Comparison of ENCODE assay signal across 9 mouse cellular contexts in genomic region chr12:32989731-32990130, GRCm38 (mm10). TPM values are rescaled to one million over a fixed set of nuclear protein-coding genes. Genes with fewer than 3 reads are reported as not detected.
DNase-seq lines count a peak whose midpoint lies in the region; ATAC-seq and TF ChIP-seq lines count a peak whose summit lies in the region.
"Had no signal": no experiment of that assay in that cellular context is flagged by ENCODE, and none has a peak within 500 bp of the region (broad histone marks: within the 10 kb centered on the region; RNA-seq: fewer than 3 reads in every experiment).

No protein-coding gene starts in this region.

- H3K4me2 ChIP-seq in forebrain, embryonic 12.5 days: no peak overlapping the region
- H3K4me2 ChIP-seq in forebrain, embryonic 11.5 days (ENCODE audit: low read depth, low read length, severe bottlenecking): no peak overlapping the region
- 0 out of 2 replicates have a peak overlapping the region, but pooled peaks have one; percentile 25 for H3K4me2 ChIP-seq in lung, embryonic 14.5 days
- H3K4me2 ChIP-seq in heart, embryonic 14.5 days (ENCODE audit: low read length): peak overlapping the region; percentile 16; the same call in 1 of the 2 replicates

- no peaks in the 10 kb centered on the region for H3K27me3 ChIP-seq in forebrain, embryonic 12.5 days
- no peaks in the 10 kb centered on the region for H3K27me3 ChIP-seq in forebrain, embryonic 11.5 days (ENCODE audit: control insufficient read depth, insufficient read depth, low read length)
- no peaks in the 10 kb centered on the region for H3K27me3 ChIP-seq in lung, embryonic 14.5 days (ENCODE audit: insufficient read depth, low read length)
- H3K27me3 ChIP-seq in heart, embryonic 14.5 days (ENCODE audit: control insufficient read depth, insufficient read depth, low read length): no peaks in the 10 kb centered on the region; the same call in 1 of the 2 replicates

- no peak for DNase-seq in forebrain, embryonic 11.5 days (ENCODE audit: low spot score)
- DNase-seq in lung, embryonic 14.5 days: peak; percentile 10
- no peak for DNase-seq in lung, postnatal 10 days
- peak; percentile 61 for DNase-seq in lung, postnatal 36 days
- DNase-seq in spleen, postnatal 14 days (ENCODE audit: low spot score in 2 of 2): no peak
- no peak for DNase-seq in right cerebral cortex, postnatal 4 days

- H3K9me3 ChIP-seq in forebrain, embryonic 12.5 days: no peaks in the 10 kb centered on the region
- H3K9me3 ChIP-seq in forebrain, embryonic 11.5 days (ENCODE audit: control insufficient read depth, low read length): no peaks in the 10 kb centered on the region
- H3K9me3 ChIP-seq in lung, embryonic 14.5 days (ENCODE audit: low read depth, low read length): no peaks in the 10 kb centered on the region
- H3K9me3 ChIP-seq in heart, embryonic 14.5 days (ENCODE audit: control insufficient read depth, low read length): no peaks in the 10 kb centered on the region

- WGBS in forebrain, embryonic 12.5 days: 67% methylated on average over 12 of the region's 12 CpGs
- 71% methylated on average over 12 of the region's 12 CpGs for WGBS in forebrain, embryonic 11.5 days
- 54% methylated on average over 12 of the region's 12 CpGs for WGBS in lung, embryonic 14.5 days
- 25% methylated on average over 12 of the region's 12 CpGs for WGBS in heart, embryonic 14.5 days

- H3K9ac ChIP-seq in forebrain, embryonic 12.5 days: no peak overlapping the region
- H3K9ac ChIP-seq in forebrain, embryonic 11.5 days (ENCODE audit: low read length): no peak overlapping the region
- no peak overlapping the region for H3K9ac ChIP-seq in lung, embryonic 14.5 days
- H3K9ac ChIP-seq in heart, embryonic 14.5 days (ENCODE audit: low read length): no peak overlapping the region

- no peak overlapping the region for H3K27ac ChIP-seq in forebrain, embryonic 12.5 days
- no peak overlapping the region for H3K27ac ChIP-seq in forebrain, embryonic 11.5 days (ENCODE audit: low read depth, low read length)
- H3K27ac ChIP-seq in lung, embryonic 14.5 days (ENCODE audit: low read depth): peak overlapping the region; percentile 46; the same call in 1 of the 2 replicates
- H3K27ac ChIP-seq in heart, embryonic 14.5 days (replicated peaks in 1 of 2; ENCODE audit: control insufficient read depth in 1 of 2, insufficient read depth in 1 of 2, low read depth in 2 of 2, low read length in 2 of 2): peak overlapping the region; percentile 29 to 51; a peak in 3 of 4 replicates

- peak; percentile 36; the same call in 1 of the 2 replicates for ATAC-seq in forebrain, embryonic 12.5 days (ENCODE audit: low FRiP score)
- ATAC-seq in forebrain, embryonic 11.5 days (replicated peaks; ENCODE audit: low FRiP score): no peak
- peak; percentile 63; the same call in 1 of the 2 replicates for ATAC-seq in lung, embryonic 14.5 days (ENCODE audit: insufficient read depth)
- ATAC-seq in heart, embryonic 14.5 days (ENCODE audit: insufficient number of reproducible peaks, insufficient read depth, low FRiP score, low read depth): peak; percentile 47; the same call in 1 of the 2 replicates

- TF ChIP-seq CTCF in lung, embryonic 14.5 days (IDR thresholded peaks at IDR 0.05; ENCODE audit: low read depth): no peak

- H3K36me3 ChIP-seq in forebrain, embryonic 12.5 days (replicated peaks): no peaks in the 10 kb centered on the region
- no peaks in the 10 kb centered on the region for H3K36me3 ChIP-seq in forebrain, embryonic 11.5 days (ENCODE audit: control insufficient read depth, insufficient read depth, low read length)
- no peaks in the 10 kb centered on the region for H3K36me3 ChIP-seq in lung, embryonic 14.5 days (ENCODE audit: insufficient read depth)
- H3K36me3 ChIP-seq in heart, embryonic 14.5 days (ENCODE audit: control insufficient read depth, insufficient read depth, low read length): no peaks in the 10 kb centered on the region

- no peak overlapping the region for H3K4me3 ChIP-seq in forebrain, embryonic 12.5 days (replicated peaks)
- H3K4me3 ChIP-seq in forebrain, embryonic 11.5 days (ENCODE audit: low read depth, low read length): no peak overlapping the region
- H3K4me3 ChIP-seq in lung, embryonic 14.5 days (ENCODE audit: low read depth, low read length): no peak overlapping the region
- no peak overlapping the region for H3K4me3 ChIP-seq in heart, embryonic 14.5 days (ENCODE audit: control insufficient read depth in 1 of 2, insufficient read depth in 1 of 2, low read depth in 1 of 2, low read length in 2 of 2)
- H3K4me3 ChIP-seq: myocyte had no signal

- no peaks in the 10 kb centered on the region for H3K4me1 ChIP-seq in forebrain, embryonic 12.5 days
- no peaks in the 10 kb centered on the region for H3K4me1 ChIP-seq in forebrain, embryonic 11.5 days (replicated peaks; ENCODE audit: control insufficient read depth, insufficient read depth, low read length)
- H3K4me1 ChIP-seq in lung, embryonic 14.5 days (ENCODE audit: insufficient read depth): no peaks in the 10 kb centered on the region
- peaks cover 5 to 8% of the 10 kb centered on the region in 2 experiments for H3K4me1 ChIP-seq in heart, embryonic 14.5 days (ENCODE audit: control insufficient read depth in 2 of 2, insufficient read depth in 2 of 2, low read length in 2 of 2)

RNA-seq across cellular contexts. Expression of gene Sypl, which starts 36.0 kb away (rescaled TPM):
- 44.5 and 47.1 TPM in 2 replicates for polyA plus RNA-seq in forebrain, embryonic 12.5 days (2016; fragmentation: Nextera tagmentation; extraction: Ambion mirVana)
- 49.4 and 53.3 TPM in 2 replicates for polyA plus RNA-seq in forebrain, embryonic 11.5 days (2014; fragmentation: Nextera tagmentation; extraction: Ambion mirVana)
- 133 and 139 TPM in 2 replicates for polyA plus RNA-seq in lung, embryonic 14.5 days (2014; fragmentation: Nextera tagmentation; extraction: Ambion mirVana)
- 105 and 109 TPM in 2 replicates for polyA plus RNA-seq in heart, embryonic 14.5 days (2014; fragmentation: Nextera tagmentation; extraction: Ambion mirVana)

Comparison
In these comparisons a context has a peak if more than half of its experiments do, and no peak if none do; other contexts are left out.
1. DNase-seq: peak in lung, embryonic 14.5 days (single experiment) and lung, postnatal 36 days (single experiment); none in forebrain, embryonic 11.5 days (single experiment), lung, postnatal 10 days (single experiment), spleen, postnatal 14 days (0 of 2) and right cerebral cortex, postnatal 4 days (single experiment).
2. H3K27ac ChIP-seq: peak in lung, embryonic 14.5 days (single experiment) and heart, embryonic 14.5 days (2 of 2); none in forebrain, embryonic 12.5 days (single experiment) and forebrain, embryonic 11.5 days (single experiment).
3. H3K4me2 ChIP-seq: peak in lung, embryonic 14.5 days (single experiment) and heart, embryonic 14.5 days (single experiment); none in forebrain, embryonic 12.5 days (single experiment) and forebrain, embryonic 11.5 days (single experiment).